Mouse (Mus musculus): ENCODE data around the gene Ces3a.
"Not testable (repeated sequence)": the region's sequence is repeated elsewhere in the genome, so short reads cannot be mapped to it uniquely, and the experiment has no call there.

The Ces3a gene

GRCm38 (mm10) chr8:105048371-105048854 is at the start of gene Ces3a:
Gene Ces3a, plus strand, starts transcription at chr8:105048601.
- DNase-seq (ENCODE audit: low read depth, low spot score): no peak

- no peak for DNase-seq (ENCODE audit: low read depth, low spot score)
Observed at GRCm38 (mm10) chr8:104999183-104999582, 49.2 kb upstream of the Ces3a start.

GRCm38 (mm10) chr8:105000586-105000985 is 47.8 kb upstream of the Ces3a start, which contains the start of gene Ces2h:
Gene Ces2h, plus strand, starts transcription at chr8:105000853.
- DNase-seq (ENCODE audit: low read depth, low spot score): no peak

- DNase-seq (ENCODE audit: low read depth, low spot score): no peak
Observed at GRCm38 (mm10) chr8:105010000-105010399, 38.4 kb upstream of the Ces3a start.

- DNase-seq (ENCODE audit: low read depth, low spot score): no peak
Observed at GRCm38 (mm10) chr8:105011136-105011535, 37.3 kb upstream of the Ces3a start.

GRCm38 (mm10) chr8:105014391-105014790 is 34.0 kb upstream of the Ces3a start:
- no peak for DNase-seq (ENCODE audit: low read depth, low spot score)

- DNase-seq (ENCODE audit: low read depth, low spot score): no peak
Observed at GRCm38 (mm10) chr8:105021954-105022353, 26.4 kb upstream of the Ces3a start.

- DNase-seq (ENCODE audit: low read depth, low spot score): no peak
Observed at GRCm38 (mm10) chr8:105023087-105023486, 25.3 kb upstream of the Ces3a start.

GRCm38 (mm10) chr8:105025050-105025449 is 23.4 kb upstream of the Ces3a start:
- no peak for DNase-seq (ENCODE audit: low read depth, low spot score)

GRCm38 (mm10) chr8:105043510-105043909 is 4.9 kb upstream of the Ces3a start:
- no peak for DNase-seq (ENCODE audit: low read depth, low spot score)

- DNase-seq (ENCODE audit: low read depth, low spot score): no peak
Observed at GRCm38 (mm10) chr8:105045824-105046401, 2.5 kb upstream of the Ces3a start.

GRCm38 (mm10) chr8:105056211-105056610 is 7.8 kb downstream of the Ces3a start:
- no peak for DNase-seq (ENCODE audit: low read depth, low spot score)

GRCm38 (mm10) chr8:105060056-105060455 is 11.7 kb downstream of the Ces3a start:
- no peak for DNase-seq (ENCODE audit: low read depth, low spot score)

- DNase-seq (ENCODE audit: low read depth, low spot score): no peak
Observed at GRCm38 (mm10) chr8:105066761-105067160, 18.4 kb downstream of the Ces3a start.

GRCm38 (mm10) chr8:105067905-105068304 is 19.5 kb downstream of the Ces3a start:
- DNase-seq (ENCODE audit: low read depth, low spot score): not testable (repeated sequence)

GRCm38 (mm10) chr8:105068971-105069370 is 20.6 kb downstream of the Ces3a start:
- no peak for DNase-seq (ENCODE audit: low read depth, low spot score)

- DNase-seq (ENCODE audit: low read depth, low spot score): no peak
Observed at GRCm38 (mm10) chr8:105076601-105077000, 28.2 kb downstream of the Ces3a start.

GRCm38 (mm10) chr8:105077071-105077470 is 28.7 kb downstream of the Ces3a start:
- no peak for DNase-seq (ENCODE audit: low read depth, low spot score)

GRCm38 (mm10) chr8:105078591-105078990 is 30.2 kb downstream of the Ces3a start:
- no peak for DNase-seq (ENCODE audit: low read depth, low spot score)

GRCm38 (mm10) chr8:105080814-105081336 is 32.5 kb downstream of the Ces3a start:
- DNase-seq (ENCODE audit: low read depth, low spot score): no peak

- DNase-seq (ENCODE audit: low read depth, low spot score): no peak
Observed at GRCm38 (mm10) chr8:105083449-105084050, 35.1 kb downstream of the Ces3a start, which contains the start of gene Ces3b. Gene Ces3b, plus strand, starts transcription at chr8:105083753.

GRCm38 (mm10) chr8:105088166-105088565 is 39.8 kb downstream of the Ces3a start:
- DNase-seq (ENCODE audit: low read depth, low spot score): not testable (repeated sequence)

- no peak for DNase-seq (ENCODE audit: low read depth, low spot score)
Observed at GRCm38 (mm10) chr8:105088581-105088980, 40.2 kb downstream of the Ces3a start.
